Mouse (Mus musculus) kidney, postnatal 36 days (tissue): ENCODE measurements around the gene Gpr83.

Experiments used
- DNase-seq, 2 experiments: peaks; one replicate each; pipeline ENCODE4 v3.0.0; 2021 to 2022; ENCODE audit warnings: mixed read lengths in 2 of 2

The Gpr83 gene

DNA sequence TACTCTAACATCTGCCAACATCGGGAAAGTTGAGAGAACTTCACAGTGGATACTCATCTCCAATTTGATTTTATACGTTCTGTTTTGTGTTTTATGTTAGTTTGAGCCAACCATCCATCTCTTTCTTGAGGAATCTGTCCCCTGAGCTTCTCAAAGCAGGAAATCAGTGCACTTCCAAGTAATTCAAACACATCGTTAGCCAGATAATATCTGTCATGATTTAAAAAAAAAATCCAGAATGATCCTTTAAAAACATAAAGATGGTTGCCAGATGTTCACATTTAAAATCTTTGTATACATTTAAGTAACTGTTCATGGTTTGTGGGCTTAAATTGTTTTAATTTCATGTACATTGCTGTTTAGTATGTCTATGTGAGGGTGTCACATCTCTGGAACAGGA, 45.9 kb downstream of the Gpr83 start:
- DNase-seq = no peak

DNA sequence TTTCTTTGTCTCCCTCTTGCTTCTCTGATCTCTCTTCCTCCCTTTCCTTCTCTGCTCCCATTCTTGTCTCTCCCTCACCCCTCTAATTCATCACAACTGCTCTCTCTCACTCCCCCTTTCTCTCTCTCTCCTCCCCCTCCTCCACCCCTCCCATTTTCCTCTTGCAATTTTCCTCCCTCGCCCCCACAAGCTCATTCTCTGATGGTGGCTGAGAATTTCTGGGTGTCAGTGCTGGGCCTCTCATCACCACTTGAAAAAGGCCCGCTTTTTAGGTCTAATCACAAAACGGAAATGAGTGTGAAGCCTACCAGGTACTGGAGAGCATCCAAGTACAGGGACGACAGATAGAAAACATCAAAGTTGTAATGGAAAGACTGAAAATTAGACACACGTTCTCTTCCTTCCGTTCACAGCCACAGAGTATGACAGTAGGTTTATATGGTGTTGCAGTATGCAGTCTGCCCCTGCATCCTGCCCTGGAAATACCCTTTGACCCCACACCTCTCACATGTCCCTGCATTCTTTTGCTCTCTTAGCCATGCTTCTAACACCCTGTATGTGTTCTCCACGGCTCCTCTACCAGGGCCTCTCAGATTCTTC, 47.9 kb downstream of the Gpr83 start:
- DNase-seq = no peak

DNA sequence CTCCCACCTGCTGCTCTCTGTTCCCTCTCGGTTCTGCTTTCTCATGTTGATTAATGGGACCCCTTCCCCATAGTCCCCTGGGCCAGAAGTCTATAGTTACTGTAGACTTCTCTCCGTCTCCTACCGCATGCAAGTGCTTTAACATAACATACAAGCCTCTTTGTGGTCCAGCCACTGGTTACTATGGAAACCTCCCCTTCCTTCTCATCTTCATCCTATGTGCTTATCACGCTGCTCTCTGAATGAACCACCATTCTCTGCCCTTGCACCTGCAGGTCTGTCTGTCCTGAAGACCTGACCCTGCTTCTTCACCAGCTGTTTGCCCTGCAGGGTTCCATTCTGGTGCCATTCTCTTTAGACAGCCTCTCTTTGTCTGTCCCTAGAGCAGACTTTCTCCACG, 50.0 kb downstream of the Gpr83 start:
- no peak for DNase-seq

DNA sequence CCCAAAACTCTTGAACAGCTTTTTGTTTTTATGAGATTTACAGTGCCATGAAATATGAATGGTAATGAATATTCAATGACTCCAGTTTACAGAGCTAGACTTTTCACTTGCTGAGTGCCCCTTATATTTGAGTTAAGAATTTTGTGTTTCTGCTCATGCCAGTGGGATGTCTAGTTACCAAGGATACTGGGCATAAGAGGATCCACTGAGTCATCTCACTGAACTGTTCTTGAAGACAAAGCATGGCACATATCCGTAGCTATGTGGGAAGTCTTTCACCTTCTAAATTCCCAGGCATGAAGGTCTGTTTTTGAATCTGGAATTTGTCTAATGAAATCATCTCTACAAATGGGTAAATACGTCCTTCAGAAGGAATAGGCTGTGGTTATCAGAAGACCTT, 52.0 kb downstream of the Gpr83 start:
- no peak for DNase-seq

DNA sequence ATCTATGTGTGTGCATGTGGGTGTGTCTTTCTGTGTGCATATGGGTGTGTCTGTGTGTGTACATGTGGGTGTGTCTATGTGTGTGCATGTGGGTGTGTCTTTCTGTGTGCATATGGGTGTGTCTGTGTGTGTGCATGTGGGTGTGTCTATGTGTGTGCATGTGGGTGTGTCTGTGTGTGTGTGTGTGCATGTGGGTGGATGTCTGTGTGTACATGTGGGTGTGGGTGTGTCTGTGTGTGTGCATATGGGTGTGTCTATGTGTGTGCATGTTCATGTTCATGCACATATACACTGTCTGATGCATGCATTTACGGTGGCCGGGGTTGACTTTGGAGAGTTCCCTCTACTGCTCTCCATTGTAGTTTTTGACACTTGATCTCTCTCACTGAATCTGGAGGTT, 57.7 kb downstream of the Gpr83 start:
- no peak for DNase-seq

DNA sequence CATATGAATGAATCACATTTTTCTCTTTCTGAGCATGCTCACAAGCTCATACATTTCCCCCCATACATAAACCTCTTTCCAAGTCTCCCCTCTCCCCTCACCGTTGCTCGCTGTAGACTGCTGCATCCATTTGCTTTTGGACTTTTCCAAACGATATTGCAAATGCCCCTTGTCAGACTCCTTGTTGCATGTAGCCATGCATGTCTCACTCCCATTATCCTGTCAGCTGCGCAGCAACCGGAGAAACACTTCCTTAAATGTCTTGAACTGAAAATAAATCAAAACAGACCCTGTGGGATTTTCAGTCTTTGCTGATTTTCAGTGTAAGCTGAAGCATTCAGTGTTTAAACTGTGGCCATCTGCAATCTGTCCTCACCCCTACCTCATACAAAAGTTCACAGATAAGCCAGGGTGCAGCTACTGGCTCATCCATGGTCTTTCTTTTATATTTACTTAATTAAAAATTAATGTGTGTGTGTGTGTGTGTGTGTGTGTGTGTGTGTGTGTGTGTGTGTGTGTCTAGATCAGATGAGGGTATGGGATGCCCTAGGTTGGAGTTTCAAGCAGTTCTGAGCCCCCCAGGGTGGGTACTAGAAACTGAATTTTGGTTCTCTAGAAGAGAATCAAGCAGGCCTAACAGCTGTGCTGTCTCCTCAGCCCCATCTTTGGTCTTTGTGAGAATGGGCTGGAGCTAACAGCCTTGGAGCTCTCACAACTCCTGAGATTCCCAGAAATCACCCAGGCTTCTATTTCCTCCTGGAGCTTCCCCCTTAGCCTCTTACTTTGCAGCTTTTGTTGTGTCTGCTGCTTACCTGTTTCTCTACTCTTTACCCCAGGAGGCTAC, 59.0 kb downstream of the Gpr83 start:
- no peak for DNase-seq
